Mouse (Mus musculus) heart, adult 2 months (tissue): ENCODE results near the gene Mapkapk5.

Experiments
- CTCF ChIP-seq: fragments of 200-600 bp; IDR thresholded peaks from 2 replicates; pipeline ENCODE4 v1.8.1; 2022; ENCODE audit warnings: antibody characterized with exemption, mild to moderate bottlenecking, moderate library complexity
- POLR2A ChIP-seq: fragments of 200-500 bp; IDR thresholded peaks from 2 replicates; pipeline ENCODE4 v1.6.1; 2011; ENCODE audit warnings: mild to moderate bottlenecking, low read depth, low read length, control low read depth; ENCODE audit not compliant: insufficient read depth

DNA sequence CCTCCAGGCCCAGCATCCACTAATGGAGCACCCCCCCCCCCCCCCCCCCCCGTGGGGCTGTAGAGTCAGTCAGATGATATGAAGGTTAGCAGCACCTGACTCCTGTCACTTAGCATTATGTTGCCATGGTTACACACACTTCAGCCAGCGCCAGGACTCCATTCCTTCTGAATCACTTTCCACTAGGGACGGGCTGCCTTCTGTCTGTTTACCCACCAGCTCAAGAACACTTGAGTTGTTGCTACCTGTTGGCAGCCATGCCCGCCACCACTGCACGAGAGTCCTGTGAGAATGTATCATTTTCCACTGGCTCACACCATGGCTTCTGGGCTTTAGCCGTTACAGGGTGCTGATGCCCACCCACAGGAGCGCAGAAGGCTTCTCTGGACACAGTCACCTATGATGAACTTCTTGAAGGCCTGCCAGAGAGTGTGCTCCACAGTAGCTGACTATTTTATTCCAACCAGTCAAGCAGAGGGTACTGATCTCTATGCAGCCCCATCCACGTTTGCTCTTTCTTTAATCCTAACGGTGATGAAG is 24.2 kb upstream of the Mapkapk5 start:
- TF ChIP-seq CTCF (no peak), POLR2A (no peak)
